Mouse (Mus musculus) ovary, postnatal 36 days (tissue): ENCODE results near the gene Ptpn14.

Experiments used
- DNase-seq: peaks from one replicate; pipeline ENCODE4 v3.0.0; 2022; ENCODE audit warnings: low spot score, mixed read lengths

The Ptpn14 gene

GRCm38 (mm10) chr1:189718600-189718999 lies 9.5 kb upstream of the Ptpn14 start:
- no peak for DNase-seq

DNA sequence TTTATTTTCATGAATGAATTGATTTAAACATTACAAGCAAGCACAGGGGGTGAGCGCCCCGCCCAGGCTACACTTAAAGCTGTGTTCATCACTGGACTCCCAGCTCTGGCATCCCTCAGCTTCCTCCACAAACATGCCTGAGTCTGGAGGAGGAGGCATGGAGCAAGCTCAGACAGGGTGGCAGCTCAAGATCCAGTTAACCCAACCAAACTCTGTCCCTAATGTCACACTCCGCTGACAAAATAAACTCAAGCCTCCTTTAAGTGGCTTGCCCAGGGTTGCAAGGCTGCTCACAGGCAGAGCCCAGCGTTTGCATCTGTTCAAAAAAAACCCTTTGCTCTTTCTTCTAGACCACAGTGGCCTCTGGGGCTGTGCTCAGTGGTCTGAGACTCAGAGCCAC lies 1.9 kb upstream of the Ptpn14 start:
- DNase-seq, result no peak

- DNase-seq, result peak; percentile 68
Measured at GRCm38 (mm10) chr1:189727346-189727883, 653 bp upstream of the Ptpn14 start.

DNA sequence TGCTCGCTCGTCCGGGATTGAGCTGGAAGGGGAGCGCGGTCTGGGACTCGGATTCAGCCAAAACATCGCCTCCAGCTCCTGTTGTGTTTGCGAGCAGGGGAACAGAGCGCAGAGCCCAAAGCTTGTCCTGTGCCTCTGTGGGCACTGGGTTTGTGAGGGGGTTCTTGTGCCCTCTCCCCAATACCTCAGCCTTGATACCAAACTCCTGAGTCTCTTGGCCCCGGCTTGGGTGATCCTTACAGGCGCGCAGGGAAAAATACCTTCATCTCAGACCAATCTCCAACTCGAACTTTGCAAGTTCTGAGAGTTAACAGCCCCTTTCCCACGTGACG lies 682 bp downstream of the Ptpn14 start:
- no peak for DNase-seq

- DNase-seq, result no peak
Measured at GRCm38 (mm10) chr1:189729141-189729815, 1.2 kb downstream of the Ptpn14 start.

DNA sequence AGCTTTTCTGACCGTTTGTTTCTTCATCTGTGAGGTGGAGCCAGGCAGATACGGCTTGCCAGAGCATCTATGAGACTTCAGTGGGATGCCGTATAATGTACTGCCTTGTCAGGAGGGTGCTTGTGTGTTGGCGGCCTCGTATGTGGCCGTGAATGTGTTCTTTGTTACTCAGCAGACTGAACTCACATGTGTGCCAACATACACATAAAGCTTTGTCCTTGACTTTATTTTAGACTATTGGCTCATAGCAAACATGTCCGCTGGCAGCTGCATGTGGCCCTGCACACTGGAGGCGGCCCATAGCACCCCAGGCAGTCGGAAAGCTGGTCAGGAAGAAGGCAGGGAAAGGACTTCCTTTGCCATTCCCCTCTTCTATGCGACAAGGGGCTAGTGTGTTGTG lies 3.6 kb downstream of the Ptpn14 start:
- DNase-seq, result no peak

- DNase-seq, result no peak
Measured at GRCm38 (mm10) chr1:189732156-189732555, 4.1 kb downstream of the Ptpn14 start.

GRCm38 (mm10) chr1:189740075-189740474 lies 12.0 kb downstream of the Ptpn14 start:
- no peak for DNase-seq

DNA sequence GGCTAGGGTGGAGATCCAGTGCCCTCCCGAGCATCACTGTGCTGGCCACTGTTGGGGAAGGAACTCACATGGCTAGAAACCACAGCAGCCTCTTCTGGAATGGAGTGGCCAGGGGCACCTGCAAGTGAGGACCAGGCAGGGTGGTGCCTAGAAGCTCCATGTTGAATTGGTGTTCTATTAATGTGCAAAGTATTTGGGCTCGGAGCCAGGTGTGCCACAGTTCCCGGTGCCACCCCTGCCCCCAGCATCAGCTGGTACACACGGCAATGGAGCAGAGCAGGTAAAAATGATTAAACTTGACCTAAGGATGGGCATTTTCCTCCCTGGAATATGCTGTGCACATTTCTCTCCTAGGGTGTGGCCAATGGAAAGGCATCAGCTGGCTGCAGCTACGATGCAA lies 14.0 kb downstream of the Ptpn14 start:
- DNase-seq, result no peak

DNA sequence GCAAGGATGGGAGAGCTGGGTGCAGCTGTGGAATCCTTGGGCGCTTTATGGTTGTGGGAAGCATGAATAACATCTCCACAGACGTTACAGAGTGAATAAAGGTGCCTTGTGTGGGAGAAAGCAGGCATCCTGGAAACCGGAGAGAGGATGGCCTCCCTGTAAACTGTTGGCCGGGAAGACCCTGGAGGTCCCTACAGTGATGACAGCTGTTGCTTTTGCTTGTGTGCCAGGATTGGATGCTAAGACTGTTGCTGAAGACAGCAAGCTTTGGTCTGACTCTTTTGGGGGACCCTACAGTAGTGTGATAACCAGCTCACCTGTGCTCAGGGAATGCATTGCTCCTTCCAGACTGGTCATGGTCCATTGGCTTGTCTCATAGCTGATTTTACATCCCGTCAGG lies 15.1 kb downstream of the Ptpn14 start:
- no peak for DNase-seq

- DNase-seq, result no peak
Measured at GRCm38 (mm10) chr1:189744914-189745710, 17.0 kb downstream of the Ptpn14 start.

DNA sequence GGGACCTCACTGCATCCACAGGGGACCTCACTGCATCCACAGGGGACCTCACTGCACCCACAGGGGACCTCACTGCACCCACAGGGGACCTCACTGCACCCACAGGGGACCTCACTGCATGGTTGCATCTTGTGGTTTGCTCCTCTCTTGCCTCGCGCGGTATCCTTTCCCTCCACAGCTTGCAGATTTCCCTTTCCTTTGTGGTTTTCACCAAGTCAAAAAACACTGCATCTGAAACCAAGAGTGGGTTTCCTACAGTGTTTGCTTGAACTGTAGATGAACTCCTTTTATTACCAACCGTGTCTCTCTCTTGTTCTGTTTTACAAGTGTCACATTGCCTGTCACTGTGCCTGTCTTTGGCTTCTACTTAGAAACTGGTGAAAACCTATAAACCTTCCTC lies 18.5 kb downstream of the Ptpn14 start:
- no peak for DNase-seq

GRCm38 (mm10) chr1:189749789-189750188 lies 21.7 kb downstream of the Ptpn14 start:
- no peak for DNase-seq

DNA sequence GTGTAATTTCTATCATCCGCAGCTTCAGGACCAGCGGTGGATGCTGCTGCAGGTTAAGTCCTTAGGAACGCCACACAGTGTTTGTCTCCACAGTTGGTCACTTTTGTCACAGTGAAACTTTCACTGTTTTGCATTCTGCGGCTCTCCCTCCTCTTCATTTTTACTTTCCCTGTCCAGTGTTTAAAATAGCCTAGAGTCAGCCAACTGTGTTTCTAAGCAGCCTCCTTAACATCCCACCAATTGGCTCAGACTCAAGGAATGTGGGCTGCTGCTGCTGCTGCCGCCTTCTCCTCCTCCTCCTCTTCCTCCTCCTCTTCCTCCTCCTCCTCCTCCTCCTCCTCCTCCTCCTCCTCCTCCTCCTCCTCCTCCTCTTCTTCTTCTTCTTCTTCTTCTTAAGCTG lies 22.2 kb downstream of the Ptpn14 start:
- DNase-seq, result no peak

GRCm38 (mm10) chr1:189752245-189752644 lies 24.2 kb downstream of the Ptpn14 start:
- no peak for DNase-seq

DNA sequence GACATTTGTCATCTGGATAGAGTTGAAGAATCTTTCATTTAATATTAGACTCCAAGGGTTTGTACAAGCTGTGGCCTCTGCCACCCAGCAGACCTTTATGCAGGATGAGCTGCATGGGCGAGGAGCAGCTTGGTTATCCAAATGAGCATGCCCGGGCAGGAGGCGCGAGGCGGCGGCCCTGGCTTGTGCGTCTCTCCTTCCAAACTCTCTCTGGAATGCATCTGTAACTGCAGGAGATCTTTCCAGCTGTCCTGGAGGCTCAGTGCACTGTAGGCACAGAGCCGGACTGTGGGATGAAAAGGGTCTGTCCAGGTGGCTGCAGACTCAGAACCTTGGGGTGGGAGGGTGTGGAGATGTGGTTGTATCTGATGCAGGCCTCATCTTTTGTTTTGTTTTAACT lies 27.0 kb downstream of the Ptpn14 start:
- DNase-seq, result no peak

GRCm38 (mm10) chr1:189756306-189757053 lies 28.4 kb downstream of the Ptpn14 start:
- DNase-seq, result no peak

- no peak for DNase-seq
Measured at GRCm38 (mm10) chr1:189757054-189757408, 29.0 kb downstream of the Ptpn14 start.

DNA sequence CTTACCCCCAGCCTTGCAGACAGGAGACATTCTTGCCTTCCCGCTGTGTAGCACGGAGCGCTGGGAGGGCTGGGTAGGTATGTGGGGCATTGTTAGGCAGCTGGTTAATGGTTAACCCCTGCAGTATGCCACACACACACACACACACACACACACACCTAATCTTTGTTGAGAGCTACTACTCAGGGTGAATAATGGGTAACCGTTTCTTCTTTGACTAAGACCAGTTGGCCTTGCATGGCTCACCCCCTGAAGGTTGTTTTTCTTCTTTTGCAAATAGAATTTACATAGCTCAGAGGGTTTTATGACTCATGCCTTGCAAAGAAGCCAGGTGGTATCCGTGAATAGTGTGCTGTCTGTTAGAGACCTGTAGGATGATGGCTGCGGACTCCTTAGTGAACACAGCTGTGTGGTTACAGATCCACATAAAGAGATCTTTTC lies 33.5 kb downstream of the Ptpn14 start:
- DNase-seq, result no peak

DNA sequence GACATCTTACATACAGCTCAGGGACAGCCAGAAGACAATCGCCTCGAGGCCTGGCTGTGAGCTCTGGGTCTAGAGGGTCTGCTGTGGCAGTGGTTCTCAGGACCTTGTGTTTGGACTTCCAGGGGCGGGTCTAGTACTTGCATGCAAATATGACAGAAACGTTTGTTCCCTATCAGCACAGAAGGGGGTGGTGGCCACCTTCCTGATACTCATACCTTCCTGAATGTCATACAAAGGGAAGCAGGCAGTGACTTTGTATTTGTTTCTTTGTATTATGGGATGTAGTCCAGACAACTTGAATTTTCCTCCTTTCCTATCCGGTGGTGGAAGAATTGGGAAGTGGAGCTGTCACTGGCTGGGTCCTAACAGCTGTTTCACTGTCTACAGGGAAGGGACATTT lies 36.2 kb downstream of the Ptpn14 start:
- no peak for DNase-seq

DNA sequence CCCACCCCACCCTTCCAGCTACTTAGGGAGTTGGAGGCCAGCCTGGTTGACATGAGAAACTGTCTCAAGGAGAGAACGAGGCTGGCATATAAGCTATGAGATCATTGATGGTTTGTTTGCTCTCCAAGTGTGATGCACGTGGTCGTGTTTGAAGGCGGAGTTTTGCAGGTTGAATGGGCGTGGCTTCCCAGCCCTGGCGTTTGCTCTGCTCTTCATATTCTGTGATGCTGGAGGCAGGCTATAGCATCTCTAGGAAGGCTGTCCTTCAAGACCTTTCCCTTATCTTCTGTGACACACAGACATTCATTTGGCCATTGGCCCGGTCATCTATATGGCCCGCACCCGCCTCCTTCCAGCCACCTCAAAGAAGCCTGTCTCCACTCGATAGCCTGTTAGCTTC lies 39.1 kb downstream of the Ptpn14 start:
- DNase-seq, result no peak

- no peak for DNase-seq
Measured at GRCm38 (mm10) chr1:189767910-189768309, 39.8 kb downstream of the Ptpn14 start.

DNA sequence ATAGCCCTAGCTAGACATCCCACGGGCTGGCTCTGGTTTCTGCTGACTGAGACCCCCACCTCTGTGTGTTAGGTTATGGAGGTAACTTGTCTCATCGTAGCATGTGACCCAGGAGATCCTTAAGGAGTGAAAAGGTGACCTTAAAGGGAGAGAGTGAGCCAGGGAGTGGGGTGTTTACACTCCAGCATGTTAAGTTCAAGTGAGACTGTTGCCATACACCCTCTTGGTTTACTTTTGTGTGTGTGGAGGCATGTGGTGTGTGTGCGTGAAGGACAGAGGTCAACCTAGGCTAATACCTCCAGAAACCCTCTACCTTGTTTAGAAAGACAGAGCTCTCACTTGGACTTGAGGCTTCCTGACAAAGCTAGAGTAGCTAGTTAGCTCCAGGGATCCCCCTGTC lies 42.4 kb downstream of the Ptpn14 start:
- no peak for DNase-seq
